Mouse (Mus musculus) spleen, adult 12 weeks (tissue): ENCODE data around the gene Gng8.

Source experiments
- DNase-seq: peaks from one replicate; pipeline ENCODE4 v3.0.0; 2022; ENCODE audit warnings: low spot score

Gene Gng8

GRCm38 (mm10) chr7:16891641-16892351 lies at the start of gene Gng8:
TSS of gene Gng8 (plus strand) at chr7:16891786.
- peak; percentile 74 for DNase-seq

DNA sequence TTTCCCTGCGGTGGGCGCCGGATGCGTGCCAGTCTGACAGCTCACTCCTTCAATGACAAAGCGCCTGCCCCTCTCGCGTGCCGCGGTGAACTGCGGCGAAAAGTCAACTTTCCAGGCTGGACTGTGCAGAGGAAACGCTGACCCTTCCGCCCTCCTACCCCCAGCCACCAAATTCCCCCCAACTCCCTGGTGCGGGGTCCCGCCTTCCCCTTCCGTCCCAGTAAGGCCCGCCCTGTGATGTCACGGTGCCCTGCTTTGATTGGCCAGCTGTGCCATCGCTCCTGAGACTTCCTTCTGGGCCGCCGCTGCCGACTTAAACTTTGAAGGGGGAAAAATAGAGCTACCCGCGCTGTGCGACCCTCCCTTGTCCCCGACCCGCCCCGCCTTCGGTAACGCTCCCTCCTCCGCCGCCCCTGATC lies 48.9 kb upstream of the Gng8 start, which contains the start of gene Prkd2:
Prkd2 (plus strand) TSS at position 258 of the 419 bp plus-strand sequence.
- DNase-seq: peak; percentile 76

DNA sequence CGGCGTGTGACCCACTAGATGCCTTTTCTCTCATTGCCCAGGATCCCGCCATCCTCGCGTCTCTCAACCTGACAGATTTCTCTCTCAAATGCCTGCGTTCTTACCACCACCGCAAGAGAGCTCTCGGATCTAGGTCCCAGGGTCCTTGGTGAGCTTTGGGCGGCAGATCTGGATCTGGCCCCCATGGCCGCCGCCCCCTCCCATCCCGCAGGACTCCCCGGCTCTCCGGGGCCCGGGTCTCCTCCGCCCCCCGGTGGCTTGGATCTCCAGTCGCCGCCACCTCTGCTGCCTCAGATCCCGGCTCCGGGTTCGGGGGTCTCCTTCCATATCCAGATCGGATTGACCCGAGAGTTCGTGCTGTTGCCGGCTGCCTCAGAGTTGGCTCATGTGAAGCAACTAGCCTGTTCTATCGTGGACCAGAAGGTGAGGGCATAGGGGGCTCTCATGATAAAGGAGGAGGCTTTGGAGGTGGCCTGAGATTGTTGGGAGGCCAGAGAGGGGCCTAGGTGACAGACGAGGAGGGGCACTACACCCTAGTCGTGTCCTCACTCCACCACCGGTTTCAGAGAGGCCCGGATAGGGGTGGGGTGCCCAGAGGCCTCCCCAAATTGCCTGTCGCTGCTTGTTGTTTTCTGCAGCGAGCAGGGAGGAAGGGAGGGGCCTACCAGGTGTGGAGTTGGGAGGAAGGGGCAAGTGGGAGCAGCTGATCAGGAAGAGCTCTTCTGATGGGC lies 48.0 kb upstream of the Gng8 start:
- no peak for DNase-seq

- DNase-seq: no peak
These were observed 46.9 kb upstream of the Gng8 start for GRCm38 (mm10) chr7:16844696-16845071.

DNA sequence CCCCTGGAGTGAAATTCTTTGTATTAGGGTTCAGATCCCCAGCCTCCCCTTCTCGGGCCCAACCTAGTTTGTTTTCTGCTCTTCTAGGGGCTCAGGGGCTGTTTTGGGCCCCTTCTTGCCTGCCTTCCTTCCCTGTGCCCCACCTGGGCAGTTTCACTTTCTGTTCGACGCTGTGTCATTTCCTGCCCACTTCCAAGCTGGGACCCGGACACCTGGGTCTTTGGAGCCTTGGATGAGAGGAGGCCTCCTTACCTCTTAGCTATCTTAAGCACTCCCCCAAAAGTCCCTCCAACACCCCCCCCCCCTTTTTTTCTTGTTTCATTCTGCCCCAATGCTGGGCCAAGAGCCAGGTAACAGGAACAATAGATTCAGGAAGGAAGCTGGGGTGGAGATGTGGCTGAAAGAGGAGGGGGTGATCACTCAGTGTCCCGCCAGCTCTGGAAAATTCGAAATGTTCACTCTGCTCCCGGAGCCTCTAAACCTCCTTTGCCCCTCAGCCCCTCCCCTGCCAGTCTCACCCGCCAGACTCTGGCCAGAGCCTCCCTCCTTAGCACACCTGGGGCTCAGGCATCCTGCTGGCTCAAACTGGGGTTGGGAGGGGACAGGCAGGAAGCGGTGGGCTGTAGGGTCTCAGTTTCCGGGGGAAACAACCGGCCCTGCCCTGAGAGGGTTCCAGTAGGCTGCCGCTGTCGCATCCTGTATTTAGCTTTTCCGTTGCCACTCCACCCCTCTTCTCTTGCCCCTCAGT lies 46.3 kb upstream of the Gng8 start:
- peak; percentile 15 for DNase-seq

DNA sequence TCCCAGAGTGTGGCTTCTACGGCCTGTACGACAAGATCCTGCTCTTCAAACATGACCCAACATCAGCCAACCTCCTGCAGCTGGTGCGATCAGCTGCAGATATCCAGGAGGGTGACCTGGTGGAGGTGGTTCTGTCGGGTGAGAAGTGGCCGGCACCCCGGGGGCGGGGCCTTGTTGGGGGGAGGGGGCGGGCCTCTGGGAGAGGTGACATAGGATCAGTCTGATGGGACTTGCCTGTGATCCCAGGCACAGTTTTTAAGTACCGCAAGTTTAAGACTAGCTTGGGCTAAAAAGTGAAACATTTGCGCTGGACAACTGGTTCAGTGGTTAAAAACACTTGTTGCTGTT lies 45.8 kb upstream of the Gng8 start:
- no peak for DNase-seq

DNA sequence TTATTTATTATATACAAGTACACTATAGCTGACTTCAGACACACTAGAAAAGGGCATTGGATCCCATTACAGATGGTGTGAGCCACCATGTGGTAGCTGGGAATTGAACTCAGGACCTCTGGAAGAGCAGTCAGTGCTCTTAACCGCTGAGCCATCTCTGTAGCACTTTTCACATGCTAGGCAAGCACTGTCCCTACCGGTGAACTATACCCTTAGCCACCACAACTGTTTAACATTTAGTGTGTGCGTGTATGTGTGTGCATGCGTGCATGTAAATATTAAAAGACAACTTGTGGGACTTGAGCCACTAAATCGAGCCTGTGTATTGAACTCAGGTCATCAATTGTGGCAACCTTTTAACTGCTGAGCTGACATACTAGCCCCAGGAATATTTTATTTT lies 44.8 kb upstream of the Gng8 start:
- no peak for DNase-seq

DNA sequence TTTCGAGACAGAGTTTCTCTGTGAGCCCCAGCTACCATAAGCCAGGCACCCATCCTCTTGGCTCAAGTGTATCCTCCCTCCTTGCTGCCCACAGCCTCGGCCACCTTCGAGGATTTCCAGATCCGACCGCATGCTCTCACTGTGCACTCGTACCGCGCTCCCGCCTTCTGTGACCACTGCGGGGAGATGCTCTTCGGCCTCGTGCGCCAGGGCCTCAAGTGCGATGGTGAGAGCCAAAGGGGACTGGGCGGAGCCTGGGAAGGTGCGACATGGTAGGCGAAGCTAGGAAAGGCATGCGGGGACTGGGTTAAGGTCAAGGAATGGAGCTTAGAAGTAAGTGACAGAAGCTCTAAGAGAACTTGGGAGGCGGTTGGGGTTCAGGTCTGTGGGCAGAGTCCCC lies 44.1 kb upstream of the Gng8 start:
- DNase-seq: no peak

DNA sequence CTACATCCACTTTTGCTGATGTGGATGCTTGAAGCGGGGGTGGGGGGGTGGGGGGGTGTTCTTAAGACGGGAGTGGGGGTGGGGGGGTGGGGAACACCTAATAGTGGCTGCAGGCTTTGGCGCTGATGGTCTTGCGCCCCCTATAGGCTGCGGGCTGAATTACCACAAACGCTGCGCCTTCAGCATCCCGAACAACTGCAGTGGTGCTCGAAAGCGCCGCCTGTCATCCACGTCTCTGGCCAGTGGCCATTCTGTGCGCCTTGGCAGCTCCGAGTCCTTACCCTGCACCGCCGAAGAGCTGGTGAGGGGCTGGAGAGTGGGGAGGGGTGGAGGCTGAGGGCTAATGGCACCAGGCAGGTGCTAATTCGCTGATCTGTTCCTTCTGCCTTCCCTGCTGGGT lies 43.0 kb upstream of the Gng8 start:
- no peak for DNase-seq

- DNase-seq: no peak
These were observed 40.0 kb upstream of the Gng8 start for GRCm38 (mm10) chr7:16851636-16852035.

DNA sequence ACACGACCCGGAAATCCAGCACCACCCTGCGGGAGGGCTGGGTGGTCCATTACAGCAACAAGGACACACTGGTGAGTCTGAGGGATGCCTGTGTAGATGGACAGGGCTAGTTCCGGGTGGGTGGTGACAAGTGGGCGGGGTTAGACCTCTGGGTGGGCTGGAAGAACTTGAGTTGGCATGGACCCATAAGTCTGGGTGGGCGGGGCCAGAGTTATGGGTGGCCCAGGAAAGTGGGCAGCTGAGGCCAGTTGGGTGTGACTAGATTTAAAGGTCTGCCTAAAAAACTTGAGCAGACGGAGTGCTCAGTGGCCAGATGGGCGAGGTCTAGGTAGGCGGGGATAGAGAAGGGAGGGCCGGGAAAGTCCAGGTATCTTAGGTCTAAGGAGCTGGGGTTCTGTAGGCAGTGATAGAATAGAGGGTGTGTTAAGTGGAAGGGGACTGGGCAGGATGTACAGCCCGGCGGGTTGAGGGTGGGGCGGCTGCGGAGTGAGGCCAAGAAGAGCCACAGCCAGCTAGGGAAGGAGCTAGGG lies 38.2 kb upstream of the Gng8 start:
- no peak for DNase-seq

DNA sequence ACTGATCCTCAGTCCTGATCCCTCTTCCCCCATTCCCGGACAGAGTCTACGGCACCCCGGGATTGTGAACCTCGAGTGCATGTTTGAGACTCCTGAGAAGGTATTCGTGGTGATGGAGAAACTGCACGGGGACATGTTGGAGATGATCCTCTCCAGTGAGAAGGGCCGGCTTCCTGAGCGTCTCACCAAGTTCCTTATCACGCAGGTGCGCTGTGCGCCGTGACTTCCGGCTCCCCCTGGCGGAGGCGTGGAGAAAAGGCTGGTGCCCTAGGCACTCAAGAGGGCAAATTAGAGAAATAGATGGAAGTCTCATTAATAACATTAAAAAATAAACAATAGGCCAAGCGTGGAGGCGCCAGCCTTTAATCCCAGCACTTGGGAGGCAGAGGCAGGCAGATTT lies 33.2 kb upstream of the Gng8 start:
- DNase-seq: peak; percentile 21

- peak; percentile 36 for DNase-seq
These were observed 31.5 kb upstream of the Gng8 start for GRCm38 (mm10) chr7:16859902-16860651.

GRCm38 (mm10) chr7:16867488-16867887 lies 24.1 kb upstream of the Gng8 start:
- no peak for DNase-seq

DNA sequence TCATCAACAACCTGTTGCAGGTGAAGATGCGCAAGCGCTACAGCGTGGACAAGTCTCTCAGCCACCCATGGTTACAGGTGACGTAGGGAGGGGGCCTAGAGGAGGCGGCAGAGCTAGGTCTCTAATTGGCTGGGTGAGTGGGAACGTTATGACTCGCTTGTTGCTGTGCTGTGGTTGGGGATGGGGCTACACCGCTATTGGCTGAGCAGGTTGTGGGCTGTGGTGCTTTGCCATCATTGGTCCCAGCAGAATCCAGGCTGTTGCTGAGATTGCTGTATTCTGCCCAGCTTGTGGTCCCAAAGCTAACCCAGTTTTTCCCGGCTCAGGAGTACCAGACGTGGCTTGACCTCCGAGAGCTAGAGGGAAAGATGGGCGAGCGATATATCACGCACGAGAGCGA lies 22.1 kb upstream of the Gng8 start:
- DNase-seq: no peak

- no peak for DNase-seq
These were observed 20.0 kb upstream of the Gng8 start for GRCm38 (mm10) chr7:16871600-16871999.

DNA sequence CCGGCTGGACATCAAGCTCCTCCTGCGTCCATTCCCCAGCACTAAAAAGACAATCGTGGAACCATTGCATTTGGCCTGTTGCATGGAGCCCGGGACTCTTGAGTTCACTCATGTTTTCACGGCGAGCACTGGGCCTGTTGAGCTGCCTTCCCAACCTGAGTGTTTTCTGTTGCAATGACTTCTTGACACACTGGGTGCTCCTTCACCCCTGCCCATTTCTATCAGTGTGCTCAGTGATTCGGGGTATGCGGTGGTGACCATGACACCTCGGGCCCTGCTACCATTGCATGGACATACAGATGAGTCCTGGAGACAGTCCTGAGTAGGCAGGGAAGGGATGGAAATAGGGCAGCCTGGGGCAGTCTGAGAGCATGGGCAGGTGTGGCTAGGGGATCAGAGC lies 19.1 kb upstream of the Gng8 start:
- no peak for DNase-seq

DNA sequence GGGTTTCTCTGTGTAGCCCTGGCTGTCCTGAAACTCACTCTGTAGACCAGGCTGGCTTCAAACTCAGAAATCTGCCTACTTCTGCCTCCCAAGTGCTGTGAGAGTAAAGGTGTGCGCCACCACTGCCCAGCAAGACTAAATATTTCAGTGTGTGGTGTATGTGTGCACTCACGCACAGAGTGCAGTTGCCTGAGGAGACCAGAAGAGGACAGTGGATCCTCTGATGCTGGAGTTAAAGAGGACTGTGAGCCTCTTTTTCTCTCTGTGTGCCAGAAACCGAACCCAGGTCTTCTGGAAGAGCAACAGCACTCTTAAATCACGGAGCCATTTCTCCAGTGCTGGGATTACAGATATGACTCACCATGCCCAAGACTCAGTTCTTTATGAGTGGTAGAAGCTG lies 18.2 kb upstream of the Gng8 start:
- DNase-seq: no peak

- peak; percentile 68 for DNase-seq
These were observed 17.4 kb upstream of the Gng8 start for GRCm38 (mm10) chr7:16874190-16874589.

DNA sequence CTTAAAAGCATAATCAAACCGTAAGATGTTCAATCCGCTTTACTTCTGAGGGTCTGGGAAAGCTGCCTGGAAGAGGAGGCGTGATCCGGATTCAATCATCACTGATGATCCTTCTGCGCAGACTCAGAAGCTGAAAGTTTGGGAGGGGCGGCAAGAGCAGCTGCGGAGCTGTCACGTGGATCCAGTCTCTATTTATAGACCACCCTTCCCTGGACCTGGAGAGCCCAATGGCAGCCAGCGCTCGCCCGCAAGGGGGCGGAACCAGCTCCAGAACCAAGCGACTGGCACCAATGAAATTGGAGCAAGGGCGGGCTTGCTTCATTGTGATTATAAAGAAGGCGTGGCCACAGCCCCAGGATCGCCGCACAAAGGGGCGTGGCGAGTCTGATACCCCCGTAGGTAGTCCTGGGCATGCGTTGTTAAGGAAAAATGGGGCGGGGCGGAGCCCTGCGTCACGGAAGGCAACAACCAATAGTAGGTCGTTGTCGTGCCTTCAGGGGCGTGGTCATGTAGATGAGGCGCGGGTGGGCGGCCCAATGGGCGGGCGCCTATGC lies 16.8 kb upstream of the Gng8 start:
- DNase-seq: peak; percentile 94

- no peak for DNase-seq
These were observed 16.5 kb upstream of the Gng8 start, which contains the start of gene Dact3 for GRCm38 (mm10) chr7:16875310-16875325. TSS of gene Dact3 (plus strand) at chr7:16875317.

- no peak for DNase-seq
These were observed 16.3 kb upstream of the Gng8 start for GRCm38 (mm10) chr7:16875326-16875725.
